In genomic region chr9:55329401-55329800, GRCm38 (mm10) we compare ENCODE assay signal across 13 mouse cellular contexts.
"Had no signal": no experiment of that assay in that cellular context is flagged by ENCODE, and none has a peak within 500 bp of the region (broad histone marks: within the 10 kb centered on the region; RNA-seq: fewer than 3 reads in every experiment).

No protein-coding gene starts in this region.

- DNase-seq: lung, embryonic 14.5 days; lung, postnatal 10 days; lung, postnatal 4 days; midbrain, embryonic 14.5 days; retina, postnatal 1 day; right cerebral cortex, adult 18-20 months; right cerebral cortex, postnatal 25 days; right cerebral cortex, postnatal 4 days; spleen, adult 18-20 months; thymus, adult 18-20 months; thymus, postnatal 14 days; thymus, postnatal 36 days had no signal

- ATAC-seq: midbrain, embryonic 16.5 days had no signal
